Mouse (Mus musculus) left cerebral cortex, adult 8-10 months (tissue): Measurements from ENCODE around the gene Abcg1. TPM values are rescaled to one million over a fixed set of nuclear protein-coding genes. Genes with fewer than 3 reads are reported as not detected.
A peak's percentile ranks its signal among the peaks of the same experiment; 100 is the strongest.

Experiments used
- DNase-seq, 2 experiments: peaks; one replicate each; pipeline ENCODE4 v3.0.0; 2022; ENCODE audit warnings: low spot score in 2 of 2
- total RNA-seq, 4 experiments: library from RNA; stranded (reverse); gene quantifications; 2 replicates each; pipeline ENCODE4 v1.2.4; 2022

The Abcg1 gene
- total RNA-seq, 4 experiments from 2014 or later, result 83.1 to 94.3 (median 83.4) TPM

DNA sequence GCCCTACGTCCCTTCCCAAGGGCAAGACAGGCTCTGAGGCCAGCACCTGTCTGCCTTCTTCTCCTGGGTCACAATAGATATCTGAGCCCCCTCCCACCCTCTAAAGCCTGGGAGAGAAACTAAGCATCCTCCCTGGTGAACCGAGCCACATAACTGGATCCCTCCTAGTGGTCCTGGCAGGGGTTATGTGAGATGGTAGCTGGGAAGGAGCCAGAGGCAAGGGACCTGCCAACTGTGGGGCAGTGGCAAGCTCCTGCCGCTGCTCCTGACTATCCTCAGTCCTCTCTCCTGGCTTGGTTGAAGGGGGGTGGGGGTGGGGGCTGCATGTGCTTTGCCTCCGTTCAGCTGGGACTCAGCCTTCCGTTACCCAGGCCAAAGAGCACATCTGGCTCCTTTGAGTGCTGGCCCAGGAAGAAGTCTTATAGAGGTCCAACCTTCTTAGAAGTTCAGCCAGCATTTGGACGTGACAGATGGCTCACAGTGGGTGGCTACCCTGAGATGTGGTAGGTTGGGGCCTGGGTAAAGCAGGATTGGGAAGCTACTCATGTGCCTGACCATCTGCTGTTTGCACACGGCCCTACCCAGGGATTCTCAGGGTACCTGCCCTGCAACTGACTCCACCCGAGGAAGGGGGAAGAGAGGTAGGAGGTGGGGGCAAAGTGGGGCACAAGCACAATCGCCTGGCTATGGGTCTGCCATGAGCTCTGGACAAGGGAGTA, 68.2 kb downstream of the Abcg1 start:
- peak in 1 of 2 experiments; percentile 71 for DNase-seq

GRCm38 (mm10) chr17:31128708-31129318, 71.3 kb downstream of the Abcg1 start:
- DNase-seq, result no peak

DNA sequence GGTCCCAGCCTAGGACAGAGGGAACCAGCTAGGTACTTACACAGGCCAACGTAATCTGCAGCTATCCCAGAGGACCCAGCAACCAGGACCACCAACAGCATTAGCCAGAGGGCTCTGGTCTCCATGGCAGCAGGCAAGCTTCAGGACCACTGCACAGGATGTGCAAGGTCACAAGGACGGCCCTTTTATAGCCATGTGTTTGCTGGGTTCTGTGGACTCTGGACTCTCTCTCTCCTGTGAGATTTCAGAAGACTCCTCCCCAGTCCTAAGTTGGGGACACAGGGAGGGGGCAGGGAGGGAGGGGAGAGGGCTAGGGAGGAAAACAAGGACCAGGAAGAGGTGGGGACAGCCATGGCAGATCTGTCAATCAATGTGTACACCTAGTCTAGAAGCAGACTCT, 72.0 kb downstream of the Abcg1 start, which contains the start of gene Tff3:
TSS of gene Tff3 (minus strand) at position 195 of the 400 bp plus-strand sequence.
- no peak for DNase-seq

- peak in 1 of 2 experiments; percentile 61 for DNase-seq
Observed at GRCm38 (mm10) chr17:31131269-31131821, 73.9 kb downstream of the Abcg1 start.

DNA sequence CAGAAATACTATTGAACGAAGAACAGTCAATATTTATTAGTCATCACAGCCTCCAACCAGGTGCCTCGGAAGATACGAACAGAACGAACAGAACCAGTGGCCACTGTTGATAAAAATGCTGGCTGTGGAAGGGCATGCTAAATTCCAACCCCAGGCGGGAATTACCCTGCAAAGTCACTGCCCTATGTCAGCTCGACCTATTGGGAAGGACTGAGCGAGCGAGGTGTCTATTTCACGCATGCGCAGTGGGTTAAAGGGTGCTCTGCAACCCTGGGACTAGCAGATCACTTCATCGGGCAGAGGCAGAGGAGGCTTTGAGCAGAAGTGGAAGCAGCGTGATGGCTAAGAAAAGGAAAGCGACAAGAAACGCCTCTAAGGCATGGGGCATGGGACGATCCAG, 76.3 kb downstream of the Abcg1 start:
- no peak for DNase-seq

- DNase-seq, result no peak
Observed at GRCm38 (mm10) chr17:31134913-31135312, 77.4 kb downstream of the Abcg1 start.

DNA sequence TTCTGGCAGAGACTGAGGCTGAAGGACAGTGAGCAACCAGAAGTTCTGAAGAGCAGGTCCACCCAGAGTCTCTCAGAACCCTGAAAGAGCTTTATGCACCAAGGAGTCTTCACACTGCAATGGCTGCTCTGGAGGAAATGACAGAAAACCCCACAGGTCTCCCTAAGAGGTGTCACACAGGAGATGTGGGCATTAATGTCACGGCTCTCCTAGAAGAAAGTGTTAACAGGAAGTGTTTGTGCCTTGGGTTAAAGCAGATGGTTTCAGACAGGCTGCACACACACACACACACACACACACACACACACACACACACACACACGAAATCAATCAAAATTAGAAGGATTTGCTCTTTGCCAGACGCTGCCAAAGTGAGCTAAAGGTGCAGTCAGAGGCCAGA, 78.8 kb downstream of the Abcg1 start:
- no peak for DNase-seq

- DNase-seq, result no peak
Observed at GRCm38 (mm10) chr17:31136821-31137220, 79.3 kb downstream of the Abcg1 start.

- DNase-seq, result no peak
Observed at GRCm38 (mm10) chr17:31138398-31138797, 80.9 kb downstream of the Abcg1 start.

GRCm38 (mm10) chr17:31142116-31142515, 84.6 kb downstream of the Abcg1 start:
- DNase-seq, result no peak

GRCm38 (mm10) chr17:31144040-31145037, 86.9 kb downstream of the Abcg1 start, which contains the start of gene Tff2:
Tff2 (minus strand) TSS chr17:31144282.
- DNase-seq, result no peak

DNA sequence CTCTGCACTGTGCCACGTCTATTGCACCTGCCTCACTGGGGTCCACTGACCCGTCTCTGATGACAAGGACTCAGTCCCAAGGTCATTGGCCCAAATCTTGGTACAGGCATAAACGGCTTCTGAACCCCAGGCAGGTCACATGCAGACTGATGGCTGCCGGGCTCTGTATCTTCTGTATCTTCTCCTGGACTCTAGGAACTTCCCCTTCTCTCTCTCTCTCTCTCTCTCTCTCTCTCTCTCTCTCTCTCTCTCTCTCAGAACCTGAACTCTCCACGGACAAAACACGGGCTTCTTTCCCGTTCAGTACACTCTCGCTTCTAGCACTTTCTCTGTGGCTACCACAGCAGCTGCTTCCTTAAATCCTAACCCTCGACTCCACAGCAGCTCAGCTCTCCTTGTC, 88.5 kb downstream of the Abcg1 start:
- no peak for DNase-seq

- DNase-seq, result no peak
Observed at GRCm38 (mm10) chr17:31152512-31152911, 95.0 kb downstream of the Abcg1 start.

- no peak for DNase-seq
Observed at GRCm38 (mm10) chr17:31152966-31153499, 95.6 kb downstream of the Abcg1 start.

DNA sequence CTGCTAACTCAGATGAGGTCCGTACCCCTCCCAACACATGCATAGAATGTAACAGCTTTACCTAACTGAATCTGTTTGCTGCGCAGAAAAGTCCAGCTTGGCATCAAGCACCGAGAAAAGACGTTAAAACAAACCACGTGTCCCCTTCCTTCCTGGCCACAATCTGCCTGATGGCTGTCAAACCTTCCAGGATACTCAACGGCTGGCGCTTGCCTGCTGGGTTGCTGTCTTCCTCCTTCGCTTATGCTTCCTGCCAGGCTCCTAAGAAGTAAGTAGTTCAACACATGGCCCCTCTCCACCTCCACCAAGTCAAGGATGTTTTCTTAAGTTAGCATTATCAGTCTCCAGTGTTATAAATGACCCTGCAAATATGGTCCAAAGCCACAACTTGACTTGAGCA, 96.3 kb downstream of the Abcg1 start:
- no peak for DNase-seq

GRCm38 (mm10) chr17:31157921-31158320, 100.4 kb downstream of the Abcg1 start:
- DNase-seq, result no peak

GRCm38 (mm10) chr17:31160291-31160690, 102.8 kb downstream of the Abcg1 start:
- DNase-seq, result no peak

DNA sequence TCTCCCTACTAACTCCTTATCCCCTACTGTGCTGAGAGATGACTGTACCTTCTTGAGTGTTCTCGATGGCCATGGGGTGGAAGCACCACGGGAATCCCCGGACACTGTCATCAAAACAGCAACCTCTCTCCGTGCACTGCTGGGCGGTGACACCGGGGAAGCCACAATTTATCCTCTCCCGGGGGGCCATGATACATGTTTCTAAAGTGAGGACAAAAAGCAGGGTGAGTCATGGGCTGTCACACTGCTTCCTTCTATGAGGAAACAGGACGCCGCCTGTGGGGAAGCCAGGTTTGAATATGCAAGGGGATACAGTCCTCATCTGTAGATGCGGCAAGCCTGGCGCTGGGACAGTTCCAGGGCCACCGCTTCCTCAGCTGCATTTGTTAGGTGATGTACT, 105.1 kb downstream of the Abcg1 start:
- DNase-seq, result no peak

- no peak for DNase-seq
Observed at GRCm38 (mm10) chr17:31163821-31164220, 106.3 kb downstream of the Abcg1 start.

- no peak for DNase-seq
Observed at GRCm38 (mm10) chr17:31165127-31165526, 107.7 kb downstream of the Abcg1 start, which contains the start of gene Tff1. Tff1 (minus strand) TSS chr17:31165277.
